Mouse (Mus musculus) liver, adult 2 months (tissue): ENCODE measurements around the gene Ihh. TPM values are rescaled to one million over a fixed set of nuclear protein-coding genes. Genes with fewer than 3 reads are reported as not detected.

ENCODE experiments used
- DNase-seq: peaks from one replicate; pipeline ENCODE4 v3.0.0-alpha.2; 2011; ENCODE audit warnings: low read depth, low spot score; ENCODE audit errors: extremely low read depth
- H3K27ac ChIP-seq: fragments of 200-500 bp; replicated peaks from 2 replicates; pipeline ENCODE4 v1.5.1; 2012; ENCODE audit warnings: low read depth, mild to moderate bottlenecking, control low read depth, inconsistent platforms, low read length; ENCODE audit not compliant: insufficient read depth
- H3K27me3 ChIP-seq: fragments of 200-500 bp; 2 replicates; pipeline ENCODE4 v1.6.1; 2012; ENCODE audit warnings: mild to moderate bottlenecking, moderate library complexity, low read length, inconsistent platforms; ENCODE audit not compliant: control insufficient read depth, insufficient read depth
- H3K36me3 ChIP-seq: fragments of 200-500 bp; 2 replicates; pipeline ENCODE4 v1.6.1; 2012; ENCODE audit warnings: low read length, inconsistent platforms; ENCODE audit not compliant: control insufficient read depth, insufficient read depth
- H3K4me1 ChIP-seq: fragments of 200-500 bp; 2 replicates; pipeline ENCODE4 v1.6.1; 2011; ENCODE audit warnings: low read length; ENCODE audit not compliant: control insufficient read depth, insufficient read depth
- H3K4me3 ChIP-seq: fragments of 200-500 bp; 2 replicates; pipeline ENCODE4 v1.5.1; 2011; ENCODE audit warnings: low read depth, mild to moderate bottlenecking, control low read depth, low read length, moderate library complexity; ENCODE audit not compliant: insufficient read depth
- H3K79me2 ChIP-seq: fragments of 200-500 bp; 2 replicates; pipeline ENCODE4 v1.6.1; 2012; ENCODE audit warnings: inconsistent platforms, mild to moderate bottlenecking, low read length, moderate library complexity; ENCODE audit not compliant: control insufficient read depth, insufficient read depth
- H3K9ac ChIP-seq: fragments of 200-500 bp; 2 replicates; pipeline ENCODE4 v1.6.1; 2012; ENCODE audit warnings: low read depth, mild to moderate bottlenecking, control low read depth, inconsistent platforms, low read length
- CTCF ChIP-seq: fragments of 200-500 bp; IDR thresholded peaks from 2 replicates; pipeline ENCODE4 v1.5.1; 2011; ENCODE audit warnings: low read depth, low read length, control low read depth
- POLR2A ChIP-seq: fragments of 200-500 bp; IDR thresholded peaks from 2 replicates; pipeline ENCODE4 v1.6.1; 2011; ENCODE audit warnings: low read length, control low read depth; ENCODE audit not compliant: insufficient read depth; ENCODE audit errors: extremely low read depth
- WGBS: fragments of 180-500 bp; shearing (Covaris S2); methylation state at CpG from one replicate; pipeline ENCODE4 v1.1.7; 2018; 5-methylcytosine and 5-hydroxymethylcytosine counted together
- polyA plus RNA-seq: library from polyadenylated mRNA; depleted of rRNA; stranded (reverse); fragments of >200 nt; gene quantifications from 2 replicates; pipeline ENCODE4 v1.2.3, GENCODE M21; 2012; rRNA removed
- total RNA-seq: library from RNA; depleted of rRNA; stranded (reverse); fragments of >200 nt; gene quantifications from 2 replicates; pipeline ENCODE4 v1.2.3, GENCODE M21; 2014; rRNA removed

Ihh gene
- total RNA-seq: 0.55 and 0.87 TPM in 2 replicates
- polyA plus RNA-seq: 1.4 and 3.5 TPM in 2 replicates

- H3K27me3 ChIP-seq: peaks cover 2% of the 10 kb centered on the region; the same call in 1 of the 2 replicates
- H3K9ac ChIP-seq: peak within 1 kb of the TSS; percentile 76
- no peaks in the 10 kb centered on the region for H3K79me2 ChIP-seq
- TF ChIP-seq POLR2A (no peak), CTCF (no peak)
- 2% methylated on average over 50 of the region's 55 CpGs for WGBS
- H3K4me1 ChIP-seq: peaks cover 12% of the 10 kb centered on the region
- H3K4me3 ChIP-seq: peak within 1 kb of the TSS; percentile 27
- H3K36me3 ChIP-seq: no peaks in the 10 kb centered on the region
- peak; percentile 21 for DNase-seq
- H3K27ac ChIP-seq: peak within 1 kb of the TSS; percentile 46; the same call in 1 of the 2 replicates
Observed at GRCm38 (mm10) chr1:74951556-74952210, at the start of gene Ihh. TSS of gene Ihh (minus strand) at chr1:74951672.

- Histone ChIP-seq H3K79me2 (no peaks in the 10 kb centered on the region), H3K9ac (no peak overlapping the region), H3K27me3 (no peaks in the 10 kb centered on the region), H3K4me1 (peaks cover 2% of the 10 kb centered on the region; the same call in 1 of the 2 replicates), H3K4me3 (no peak overlapping the region), H3K27ac (no peak overlapping the region), H3K36me3 (no peaks in the 10 kb centered on the region)
- no peak for TF ChIP-seq POLR2A
- no peak for TF ChIP-seq CTCF
- 80% methylated on average over 6 of the region's 6 CpGs for WGBS
- DNase-seq: no peak
Observed at GRCm38 (mm10) chr1:75001183-75001582, 49.7 kb upstream of the Ihh start.

DNA sequence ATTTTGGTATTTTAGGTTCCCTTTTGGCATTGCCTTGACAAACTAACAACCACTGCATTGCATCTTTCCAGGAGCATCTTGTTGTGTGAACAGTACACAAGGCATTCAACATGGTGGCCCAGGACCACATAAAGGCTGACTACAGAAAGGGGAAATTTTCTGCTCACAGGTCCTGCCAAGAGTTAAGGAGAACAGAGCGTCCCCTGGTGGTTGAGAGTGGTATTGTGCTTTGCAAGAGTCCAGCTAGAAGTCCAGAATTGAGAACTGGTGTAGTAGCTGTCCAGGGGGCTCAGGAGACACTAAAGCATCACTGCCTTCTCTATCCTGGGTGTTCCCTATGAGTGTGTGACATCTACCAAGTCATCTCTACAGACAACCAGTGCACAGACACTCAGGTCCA is 49.0 kb upstream of the Ihh start:
- no peak overlapping the region for H3K27ac ChIP-seq
- DNase-seq: peak; percentile 52

DNA sequence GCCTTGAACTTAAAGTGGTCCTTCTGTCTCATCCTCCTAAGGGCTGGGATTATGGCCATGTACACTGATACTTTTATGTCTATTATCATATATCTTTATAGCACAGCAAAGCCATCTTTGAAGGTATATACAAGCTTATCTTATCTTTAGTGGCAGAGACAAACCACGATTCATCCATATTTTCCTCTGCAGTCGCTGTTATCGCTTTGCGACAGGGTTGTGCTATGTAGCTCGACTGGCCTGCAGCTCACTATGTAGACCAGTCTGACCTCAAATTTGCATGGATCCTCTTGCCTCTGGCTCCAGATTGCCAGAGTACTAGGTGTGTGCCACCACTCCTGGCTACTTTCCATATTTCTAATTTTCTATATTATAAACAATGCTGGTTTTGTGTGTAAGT is 47.7 kb upstream of the Ihh start:
- WGBS: 85% methylated on average over 5 of the region's 5 CpGs
- DNase-seq: no peak
- no peak overlapping the region for H3K27ac ChIP-seq
- no peak for TF ChIP-seq POLR2A
- TF ChIP-seq CTCF: no peak
- no peaks in the 10 kb centered on the region for H3K27me3 ChIP-seq
- no peaks in the 10 kb centered on the region for H3K4me1 ChIP-seq
- no peaks in the 10 kb centered on the region for H3K36me3 ChIP-seq
- no peak overlapping the region for H3K4me3 ChIP-seq
- no peaks in the 10 kb centered on the region for H3K79me2 ChIP-seq
- no peak overlapping the region for H3K9ac ChIP-seq

More for the DNA sequence above, 49.0 kb upstream of the Ihh start:
- TF ChIP-seq CTCF (peak; percentile 56), POLR2A (no peak)
- H3K27me3 ChIP-seq: no peaks in the 10 kb centered on the region
- H3K36me3 ChIP-seq: no peaks in the 10 kb centered on the region
- H3K4me3 ChIP-seq: no peak overlapping the region
- no peak overlapping the region for H3K9ac ChIP-seq
- no peaks in the 10 kb centered on the region for H3K79me2 ChIP-seq
- no peaks in the 10 kb centered on the region for H3K4me1 ChIP-seq
- 0% methylated on average over 1 of the region's 1 CpGs for WGBS

GRCm38 (mm10) chr1:74997231-74997630 is 45.8 kb upstream of the Ihh start:
- Histone ChIP-seq H3K27ac (no peak overlapping the region), H3K36me3 (no peaks in the 10 kb centered on the region), H3K79me2 (no peaks in the 10 kb centered on the region), H3K9ac (no peak overlapping the region), H3K27me3 (no peaks in the 10 kb centered on the region), H3K4me1 (no peaks in the 10 kb centered on the region), H3K4me3 (no peak overlapping the region)
- no peak for DNase-seq
- WGBS: 84% methylated on average over 2 of the region's 2 CpGs
- TF ChIP-seq POLR2A: no peak
- TF ChIP-seq CTCF: no peak

- H3K27ac ChIP-seq: no peak overlapping the region
- H3K4me3 ChIP-seq: no peak overlapping the region
- WGBS: 90% methylated on average over 8 of the region's 8 CpGs
- H3K4me1 ChIP-seq: peaks cover 2% of the 10 kb centered on the region; the same call in 1 of the 2 replicates
- H3K27me3 ChIP-seq: no peaks in the 10 kb centered on the region
- no peak for DNase-seq
- no peaks in the 10 kb centered on the region for H3K36me3 ChIP-seq
- H3K9ac ChIP-seq: no peak overlapping the region
- no peak for TF ChIP-seq POLR2A
- TF ChIP-seq CTCF: no peak
- H3K79me2 ChIP-seq: no peaks in the 10 kb centered on the region
Observed at GRCm38 (mm10) chr1:74977001-74977400, 25.5 kb upstream of the Ihh start.
